Mouse (Mus musculus): ENCODE results near the gene Selenbp2.
"Not testable (repeated sequence)": the region's sequence is repeated elsewhere in the genome, so short reads cannot be mapped to it uniquely, and the experiment has no call there.

Selenbp2 gene

GRCm38 (mm10) chr3:94693329-94693825 lies at the start of gene Selenbp2:
Gene Selenbp2, plus strand, starts transcription at chr3:94693556.
- no peak for DNase-seq (ENCODE audit: low read depth, low spot score)

- DNase-seq (ENCODE audit: low read depth, low spot score) = no peak
Observed at GRCm38 (mm10) chr3:94648755-94649590, 44.4 kb upstream of the Selenbp2 start.

GRCm38 (mm10) chr3:94650409-94650808 lies 42.9 kb upstream of the Selenbp2 start:
- DNase-seq (ENCODE audit: low read depth, low spot score) = no peak

DNA sequence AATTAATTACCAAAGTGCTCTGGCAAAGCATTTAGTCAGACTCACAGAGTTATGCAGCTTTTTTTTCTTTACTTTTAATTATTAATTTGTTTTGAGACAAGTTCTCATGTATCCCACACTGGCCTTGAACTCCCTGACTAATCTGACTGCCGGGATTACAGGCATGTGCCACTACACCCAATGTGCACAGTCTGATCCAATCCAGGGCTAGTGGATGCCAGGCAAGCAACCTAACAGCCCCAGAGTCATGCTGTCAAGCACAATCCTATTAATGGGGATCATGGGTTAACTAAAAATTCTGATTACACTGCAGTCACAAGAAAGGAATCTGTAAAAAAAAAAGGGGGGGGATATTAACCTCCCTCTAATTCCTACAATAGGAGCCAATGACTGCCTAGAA lies 39.4 kb upstream of the Selenbp2 start:
- DNase-seq (ENCODE audit: low read depth, low spot score) = not testable (repeated sequence)

DNA sequence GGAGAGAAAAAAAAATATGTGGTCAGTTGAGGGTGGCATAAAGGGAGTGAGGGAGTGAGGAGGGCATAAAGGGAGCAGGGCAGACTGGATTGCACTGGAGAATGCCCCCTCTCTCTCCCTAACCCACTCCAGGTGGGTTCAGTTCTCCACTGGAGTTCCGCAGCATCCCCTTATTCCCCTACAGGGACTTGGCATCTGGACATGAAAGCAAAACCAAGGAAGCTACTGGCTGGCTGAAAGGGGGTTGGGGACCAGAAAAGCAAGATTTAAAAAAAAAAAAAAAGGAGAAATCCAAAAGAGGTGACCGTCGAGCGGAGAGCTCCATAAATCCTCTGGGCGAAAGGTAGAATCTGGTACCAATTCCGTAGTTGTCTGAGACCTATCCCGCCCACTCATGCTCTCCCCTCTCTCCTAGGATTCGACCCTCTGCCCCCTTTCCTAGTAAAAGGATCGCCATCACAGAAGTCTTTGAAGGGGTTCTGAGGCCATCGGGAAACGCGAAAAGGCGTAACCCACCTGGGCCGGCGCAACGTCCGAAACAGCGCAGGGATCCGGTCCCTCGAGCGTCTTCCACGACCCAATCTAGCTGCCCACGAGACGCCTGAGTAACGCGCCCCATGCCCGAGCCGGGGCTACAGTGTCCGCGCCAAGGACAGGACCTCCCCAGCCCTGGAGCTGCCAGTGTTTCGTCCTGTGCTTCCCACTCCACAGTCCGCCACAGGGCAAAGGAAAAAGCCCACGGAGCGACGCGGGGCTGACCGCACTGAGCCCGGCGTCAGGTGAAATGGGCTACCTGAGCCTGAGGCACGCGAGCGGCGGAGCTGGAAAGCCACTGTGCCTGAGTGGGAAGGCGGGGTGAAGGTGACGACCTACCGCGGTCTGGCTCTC lies 35.3 kb upstream of the Selenbp2 start:
- DNase-seq (ENCODE audit: low read depth, low spot score) = not testable (repeated sequence)

DNA sequence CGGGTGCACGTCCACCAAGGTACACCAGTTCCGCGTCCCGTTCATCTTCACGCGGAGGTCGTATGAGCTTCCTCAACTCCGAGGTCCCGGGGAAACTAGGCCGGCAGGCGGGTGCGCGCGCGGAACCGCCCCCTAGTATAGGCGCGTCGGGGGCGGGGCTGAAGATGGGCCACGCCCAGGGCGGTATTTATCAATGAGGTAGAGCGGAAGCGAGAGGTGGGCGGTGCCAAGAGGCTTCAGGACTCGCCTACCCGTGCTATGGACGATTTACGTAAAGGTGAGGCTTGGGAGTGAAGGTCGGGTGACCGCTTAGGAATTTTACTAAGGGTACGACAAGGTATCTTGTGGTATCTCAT lies 34.6 kb upstream of the Selenbp2 start, which contains the start of gene Tuft1:
Gene Tuft1, minus strand, starts transcription at position 133 of the 356 bp plus-strand sequence.
- DNase-seq (ENCODE audit: low read depth, low spot score) = not testable (repeated sequence)

DNA sequence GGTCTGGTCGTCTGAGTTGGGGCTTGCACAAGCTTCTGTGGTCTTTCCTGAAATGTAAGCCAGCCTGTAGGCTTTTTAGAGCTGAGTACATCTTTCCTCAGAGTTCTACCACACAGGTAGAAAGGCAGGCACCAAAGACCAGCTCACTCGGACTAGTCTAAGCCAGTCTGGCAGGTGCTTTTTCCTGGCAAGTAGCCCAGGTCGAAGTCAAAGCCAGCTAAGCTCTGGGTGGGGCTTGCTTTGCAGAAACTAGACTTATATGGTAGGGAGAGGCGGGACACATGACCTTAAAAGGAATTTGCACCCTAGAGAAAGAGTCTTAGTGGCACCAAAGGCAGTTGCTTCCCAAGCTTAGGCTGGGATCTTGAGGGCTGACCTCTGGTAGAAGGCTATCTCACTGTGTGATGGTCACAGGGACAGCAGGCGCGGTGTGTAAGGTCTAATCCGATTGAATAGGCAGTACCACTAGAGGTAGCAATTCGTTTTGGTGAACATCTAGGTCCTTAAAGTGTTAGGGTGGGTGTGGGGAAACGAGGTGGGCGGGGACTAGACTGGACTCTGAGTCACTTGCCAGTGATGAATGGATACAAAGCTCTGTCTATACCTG lies 34.1 kb upstream of the Selenbp2 start:
- peak; percentile 18 for DNase-seq (ENCODE audit: low read depth, low spot score)

- DNase-seq (ENCODE audit: low read depth, low spot score) = not testable (repeated sequence)
Observed at GRCm38 (mm10) chr3:94660841-94661240, 32.5 kb upstream of the Selenbp2 start.

GRCm38 (mm10) chr3:94665060-94665802 lies 28.1 kb upstream of the Selenbp2 start:
- DNase-seq (ENCODE audit: low read depth, low spot score) = not testable (repeated sequence)

DNA sequence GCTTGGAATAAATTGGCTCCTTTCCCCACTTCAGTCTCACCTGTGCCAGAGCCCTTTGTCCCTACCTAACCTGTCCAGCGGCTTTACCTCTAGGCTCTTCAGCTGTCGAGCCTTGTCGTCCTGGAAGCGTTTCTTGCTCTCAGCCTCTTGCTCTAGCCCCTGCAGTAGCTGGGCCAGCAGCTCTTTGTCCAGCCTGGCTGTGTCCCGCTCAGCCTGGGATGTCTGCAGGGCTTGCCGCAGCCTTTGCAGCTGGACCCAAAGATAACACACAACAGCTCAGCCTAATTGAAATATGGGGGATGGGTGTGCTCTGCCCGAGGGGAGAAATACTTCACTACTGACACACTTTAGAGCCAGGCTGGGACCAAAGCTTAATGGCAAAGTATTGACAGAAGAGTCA lies 27.5 kb upstream of the Selenbp2 start:
- DNase-seq (ENCODE audit: low read depth, low spot score) = not testable (repeated sequence)

- not testable (repeated sequence) for DNase-seq (ENCODE audit: low read depth, low spot score)
Observed at GRCm38 (mm10) chr3:94675101-94675500, 18.3 kb upstream of the Selenbp2 start.

DNA sequence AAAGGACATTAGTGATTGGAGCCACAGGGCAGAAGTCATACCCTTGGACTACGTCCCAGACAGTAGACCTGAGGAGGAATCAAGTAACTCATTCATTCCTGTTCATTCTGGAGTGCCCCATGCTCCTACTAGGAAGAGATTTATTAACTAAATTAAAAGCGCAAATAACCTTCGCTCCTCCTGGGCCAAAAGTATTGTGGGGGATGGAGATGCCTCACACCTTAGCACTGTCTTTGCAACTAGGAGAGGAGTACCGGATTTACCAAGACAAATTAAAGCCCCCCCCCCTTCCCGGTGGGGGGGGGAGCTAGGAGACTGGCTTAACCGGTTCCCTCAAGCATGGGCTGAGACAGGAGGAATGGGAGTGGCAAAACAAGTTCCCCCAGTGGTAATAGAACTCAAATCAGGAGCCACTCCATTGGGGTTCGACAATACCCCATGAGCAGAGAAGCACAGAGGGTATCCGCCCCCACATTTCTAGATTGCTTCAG lies 14.0 kb upstream of the Selenbp2 start:
- no peak for DNase-seq (ENCODE audit: low read depth, low spot score)

DNA sequence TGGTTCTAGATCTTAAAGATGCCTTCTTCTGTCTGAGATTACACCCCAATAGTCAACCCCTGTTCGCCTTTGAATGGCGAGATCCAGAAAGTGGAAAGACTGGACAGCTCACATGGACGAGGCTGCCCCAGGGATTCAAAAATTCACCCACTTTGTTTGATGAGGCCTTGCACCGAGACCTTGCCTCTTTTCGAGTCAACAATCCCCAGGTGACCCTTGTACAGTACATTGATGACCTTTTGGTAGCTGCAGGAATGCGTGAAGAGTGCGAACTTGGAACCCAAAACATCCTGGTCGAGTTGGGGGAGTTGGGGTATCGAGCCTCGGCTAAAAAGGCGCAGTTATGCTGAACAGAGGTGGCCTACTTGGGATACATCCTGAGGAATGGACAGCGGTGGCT lies 13.3 kb upstream of the Selenbp2 start:
- not testable (repeated sequence) for DNase-seq (ENCODE audit: low read depth, low spot score)

DNA sequence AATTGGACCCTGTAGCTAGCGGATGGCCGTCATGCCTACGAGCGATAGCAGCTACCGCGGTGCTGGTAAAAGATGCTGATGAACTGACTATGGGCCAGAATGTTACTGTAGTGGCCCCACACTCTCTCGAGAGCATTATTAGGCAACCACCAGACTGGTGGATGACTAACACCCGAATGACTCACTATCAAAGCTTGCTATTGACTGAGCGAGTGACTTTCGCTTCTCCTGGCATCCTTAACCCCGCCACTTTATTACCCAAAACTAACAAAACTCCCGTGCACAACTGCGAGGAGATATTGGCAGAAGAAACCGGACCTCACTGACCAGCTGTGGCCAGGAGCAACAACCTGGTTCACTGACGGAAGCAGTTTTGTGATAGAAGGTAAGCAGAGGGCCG lies 12.6 kb upstream of the Selenbp2 start:
- peak; percentile 3 for DNase-seq (ENCODE audit: low read depth, low spot score)

DNA sequence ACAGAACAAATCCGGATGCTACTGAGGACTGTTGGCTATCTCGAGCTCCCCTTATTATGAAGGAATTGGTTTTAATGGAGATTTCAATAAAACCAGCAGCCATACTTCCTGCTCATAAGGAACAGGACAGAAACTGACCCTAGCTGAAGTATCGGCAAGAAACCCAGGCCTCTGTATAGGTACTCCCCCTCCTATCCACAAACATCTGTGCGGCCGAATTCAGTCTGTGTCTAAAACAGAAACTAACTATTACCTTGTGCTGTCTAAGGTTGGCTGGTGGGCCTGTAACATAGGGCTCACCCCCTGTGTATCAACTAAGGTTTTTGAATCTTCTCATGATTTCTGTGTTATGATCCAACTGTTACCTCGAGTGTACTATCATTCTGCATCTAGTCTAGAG lies 9.7 kb upstream of the Selenbp2 start:
- no peak for DNase-seq (ENCODE audit: low read depth, low spot score)

GRCm38 (mm10) chr3:94685989-94686772 lies 7.2 kb upstream of the Selenbp2 start:
- DNase-seq (ENCODE audit: low read depth, low spot score) = not testable (repeated sequence)

DNA sequence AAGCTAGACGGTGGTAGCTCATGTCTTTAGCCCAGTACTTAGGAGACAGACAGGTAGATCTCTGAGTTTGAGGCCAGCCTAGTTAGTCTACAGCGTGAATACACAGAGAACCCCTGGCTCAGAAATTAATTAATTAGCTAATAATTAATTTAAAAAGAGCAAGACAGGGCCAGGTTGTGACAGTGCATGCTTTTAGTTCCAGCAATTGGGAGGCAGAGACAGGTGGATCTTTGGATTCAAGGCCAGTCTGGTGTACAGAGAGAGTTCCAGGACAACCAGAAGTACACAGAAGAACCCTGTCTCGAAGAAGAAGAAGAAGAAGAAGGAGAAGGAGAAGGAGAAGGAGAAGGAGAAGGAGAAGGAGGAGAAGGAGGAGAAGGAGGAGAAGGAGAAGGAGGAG lies 4.7 kb upstream of the Selenbp2 start:
- DNase-seq (ENCODE audit: low read depth, low spot score) = not testable (repeated sequence)

GRCm38 (mm10) chr3:94689195-94689594 lies 4.2 kb upstream of the Selenbp2 start:
- not testable (repeated sequence) for DNase-seq (ENCODE audit: low read depth, low spot score)

DNA sequence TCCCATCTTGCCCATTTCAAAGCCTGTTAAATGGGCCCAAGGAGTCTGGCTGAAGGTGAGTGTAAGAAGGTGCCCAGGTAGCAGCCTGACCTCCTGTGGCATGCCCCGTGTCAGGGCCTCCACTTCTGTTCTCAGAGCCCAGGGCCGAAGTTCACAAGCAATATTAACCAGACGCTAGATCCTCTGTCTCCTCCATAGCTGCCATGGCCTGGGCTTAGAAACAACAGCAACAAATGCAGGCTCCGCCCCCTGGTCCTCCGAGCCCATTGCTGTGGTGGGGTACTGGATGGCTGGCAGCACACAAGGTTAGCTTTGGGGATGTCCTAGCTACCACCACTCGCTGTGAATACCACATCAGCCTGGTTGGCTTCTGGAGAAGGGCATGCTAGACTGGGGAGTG lies 3.2 kb upstream of the Selenbp2 start:
- not testable (repeated sequence) for DNase-seq (ENCODE audit: low read depth, low spot score)

GRCm38 (mm10) chr3:94690616-94691247 lies 2.6 kb upstream of the Selenbp2 start:
- DNase-seq (ENCODE audit: low read depth, low spot score) = no peak

Measured in skeletal muscle tissue, adult 2 months (tissue).